In genomic region chr19:7482599-7483511, GRCm38 (mm10) we compare ENCODE assay signal across 8 mouse cellular contexts. TPM values are rescaled to one million over a fixed set of nuclear protein-coding genes. Genes with fewer than 3 reads are reported as not detected.
DNase-seq lines count a peak whose midpoint lies in the region; ATAC-seq and TF ChIP-seq lines count a peak whose summit lies in the region.

Rtn3 (minus strand) TSS chr19:7483281.

- H3K4me1 ChIP-seq in hindbrain, postnatal 0 days (ENCODE audit: insufficient read depth, low read length), result peaks cover 13% of the 10 kb centered on the region; the same call in 1 of the 2 replicates

- peak within 1 kb of the TSS; percentile 96 for H3K9ac ChIP-seq in hindbrain, postnatal 0 days (replicated peaks; ENCODE audit: low read length)

- WGBS in hindbrain, postnatal 0 days, result under 1% methylated on average over 74 of the region's 80 CpGs

- peak within 1 kb of the TSS; percentile 99 for H3K27ac ChIP-seq in gastrocnemius, adult 2 months
- peak within 1 kb of the TSS; percentile 100 for H3K27ac ChIP-seq in hindbrain, postnatal 0 days
- peak within 1 kb of the TSS; percentile 97 for H3K27ac ChIP-seq in left cerebral cortex, adult 2 months

- H3K27me3 ChIP-seq in hindbrain, postnatal 0 days (ENCODE audit: insufficient read depth, low read length), result no peaks in the 10 kb centered on the region

- H3K4me2 ChIP-seq in hindbrain, postnatal 0 days (ENCODE audit: low read depth, low read length), result peak within 1 kb of the TSS; percentile 80

- no peaks in the 10 kb centered on the region for H3K36me3 ChIP-seq in hindbrain, postnatal 0 days (ENCODE audit: insufficient read depth, low read length)

- peak; percentile 97 for ATAC-seq in hindbrain, postnatal 0 days
- ATAC-seq in megakaryocyte, adult 5-6 weeks (ENCODE audit: poor library complexity, severe bottlenecking), result peak; percentile 85

- no peak for TF ChIP-seq CTCF in gastrocnemius, adult 2 months (IDR thresholded peaks at IDR 0.05)
- no peak for TF ChIP-seq CTCF in hindbrain, postnatal 0 days (IDR thresholded peaks at IDR 0.05; ENCODE audit: low read depth)
- no peak for TF ChIP-seq CTCF in left cerebral cortex, adult 2 months (IDR thresholded peaks at IDR 0.05)

- H3K4me3 ChIP-seq in gastrocnemius, adult 2 months, result peak within 1 kb of the TSS; percentile 99
- peak within 1 kb of the TSS; percentile 85 for H3K4me3 ChIP-seq in hindbrain, postnatal 0 days (ENCODE audit: low read length)
- H3K4me3 ChIP-seq in left cerebral cortex, adult 2 months, result peak within 1 kb of the TSS; percentile 96

- intact Hi-C loops in gastrocnemius, adult 2 months (cut with DNase I), result loop anchor here (5.0 kb wide), 1 partner anchor 41 kb away; no protein-coding TSS in a partner anchor
- intact Hi-C loops in left cerebral cortex, adult 2 months (cut with DNase I), result loop anchor here (1.0 kb wide), 1 partner anchor 11 kb away; the partner anchor contains the start of gene Atl3

- peak; percentile 95 for DNase-seq in WW6 (ENCODE audit: low read depth, low spot score)
- DNase-seq in cerebellum, postnatal 4 days (ENCODE audit: low spot score in 2 of 2), result peak; percentile 95 to 97
- peak; percentile 99 for DNase-seq in gastrocnemius, adult 2 months
- DNase-seq in hindbrain, postnatal 0 days (ENCODE audit: low spot score), result peak; percentile 99
- DNase-seq in left cerebral cortex, adult 2 months (ENCODE audit: extremely low spot score in 1 of 2, low spot score in 2 of 2), result peak; percentile 98
- DNase-seq in right cerebral cortex, adult 2 months (ENCODE audit: low spot score in 2 of 2), result peak; percentile 96
- peak; percentile 98 for DNase-seq in urinary bladder, postnatal 14 days (ENCODE audit: low spot score)

- no peaks in the 10 kb centered on the region for H3K9me3 ChIP-seq in hindbrain, postnatal 0 days (ENCODE audit: low read length)

RNA-seq across cellular contexts. Expression of gene Rtn3, which starts in this region (rescaled TPM):
- 10 to 100 TPM; 30.6 to 37.7 TPM for total RNA-seq in gastrocnemius, adult 2 months (2021)
- 366 and 402 TPM in 2 replicates for total RNA-seq in hindbrain, postnatal 0 days (2014; rRNA removed)
- polyA plus RNA-seq in hindbrain, postnatal 0 days (2015; fragmentation: Nextera tagmentation; extraction: Ambion mirVana), result 672 and 704 TPM in 2 replicates
- total RNA-seq in left cerebral cortex, adult 2 months (2021), result 100 to 1,000 TPM; 792 to 823 TPM
- 209 and 213 TPM in 2 replicates for total RNA-seq in megakaryocyte, adult 5-6 weeks (2015)
- 75.3 and 90.5 TPM in 2 replicates for total RNA-seq in megakaryocyte, adult 5-6 weeks (2017)

Comparison
In these comparisons a context has a peak if more than half of its experiments do, and no peak if none do; other contexts are left out.
1. Peak in every context shown above with its lines: DNase-seq, ATAC-seq, H3K4me3 ChIP-seq and H3K27ac ChIP-seq.